Mouse (Mus musculus) small intestine, adult 2 months (tissue): Measurements from ENCODE around the gene Tssk1.

Experiments
- CTCF ChIP-seq: fragments of 200-500 bp; IDR thresholded peaks from 2 replicates; pipeline ENCODE4 v1.5.1; 2012; ENCODE audit warnings: low read depth, mild to moderate bottlenecking, control low read depth, inconsistent platforms, low read length, moderate library complexity, mixed read lengths; ENCODE audit not compliant: insufficient replicate concordance, insufficient read length; ENCODE audit errors: extremely low read depth
- POLR2A ChIP-seq: fragments of 200-500 bp; IDR thresholded peaks from 2 replicates; pipeline ENCODE4 v1.6.1; 2012; ENCODE audit warnings: low read depth, mild to moderate bottlenecking, control low read depth, inconsistent platforms, low read length, moderate library complexity

GRCm38 (mm10) chr16:17927351-17928082 is 33.5 kb downstream of the Tssk1 start:
- TF ChIP-seq CTCF (no peak), POLR2A (no peak)
